ENCODE assay signal across 10 mouse cellular contexts in genomic region chr4:150011564-150012321, GRCm38 (mm10). TPM values are rescaled to one million over a fixed set of nuclear protein-coding genes. Genes with fewer than 3 reads are reported as not detected.
DNase-seq lines count a peak whose midpoint lies in the region; ATAC-seq and TF ChIP-seq lines count a peak whose summit lies in the region.
"Had no signal": no experiment of that assay in that cellular context is flagged by ENCODE, and none has a peak within 500 bp of the region (broad histone marks: within the 10 kb centered on the region; RNA-seq: fewer than 3 reads in every experiment).

No protein-coding gene starts in this region.

- H3K4me2 ChIP-seq in intestine, embryonic 15.5 days (replicated peaks) = no peak overlapping the region
- H3K4me2 ChIP-seq in intestine, postnatal 0 days (replicated peaks; ENCODE audit: low read depth) = no peak overlapping the region
- H3K4me2 ChIP-seq in CH12.LX (ENCODE audit: insufficient read depth, low read depth, poor library complexity, severe bottlenecking) (no peak overlapping the region), myocyte (ENCODE audit: low read depth) (peak overlapping the region; percentile 71)
- H3K4me2 ChIP-seq: limb, embryonic 13.5 days; midbrain, embryonic 15.5 days had no signal

- TF ChIP-seq POLR2A in CH12.LX (IDR thresholded peaks at IDR 0.05; ENCODE audit: low read depth, low read length) (no peak), myocyte (IDR thresholded peaks at IDR 0.05; ENCODE audit: insufficient read length, low read depth) (no peak)

- H3K79me2 ChIP-seq in CH12.LX (replicated peaks; ENCODE audit: control insufficient read depth, extremely low read depth, insufficient read depth, poor library complexity, severe bottlenecking) (no peaks in the 10 kb centered on the region; the same call in 1 of the 2 replicates), myocyte (ENCODE audit: control insufficient read depth, insufficient read depth) (peaks cover 13% of the 10 kb centered on the region)

- no peak for TF ChIP-seq RAD21 in CH12.LX (IDR thresholded peaks at IDR 0.05; ENCODE audit: low read depth, low read length)

- 0 out of 2 replicates have a peak overlapping the region, but pooled peaks have one; percentile 11 for H3K27ac ChIP-seq in intestine, embryonic 15.5 days
- H3K27ac ChIP-seq in intestine, postnatal 0 days (ENCODE audit: low read depth, low read length) = no peak overlapping the region; the same call in 1 of the 2 replicates
- no peak overlapping the region for H3K27ac ChIP-seq in CH12.LX (ENCODE audit: insufficient read depth, low read depth)
- H3K27ac ChIP-seq in brown adipose tissue, adult 24 weeks (replicated peaks; ENCODE audit: low read depth, low read length) = peak overlapping the region; percentile 50; the same call in 1 of the 2 replicates
- H3K27ac ChIP-seq: limb, embryonic 13.5 days; midbrain, embryonic 15.5 days had no signal

- no peaks in the 10 kb centered on the region for H3K27me3 ChIP-seq in intestine, embryonic 15.5 days (replicated peaks)
- H3K27me3 ChIP-seq in intestine, postnatal 0 days (replicated peaks; ENCODE audit: control insufficient read depth, insufficient read depth, low read length) = no peaks in the 10 kb centered on the region
- H3K27me3 ChIP-seq in CH12.LX (replicated peaks) (no peaks in the 10 kb centered on the region), myocyte (ENCODE audit: control insufficient read depth, insufficient read depth, insufficient read length) (no peaks in the 10 kb centered on the region)
- H3K27me3 ChIP-seq: limb, embryonic 13.5 days had no signal

- in situ Hi-C loops in CH12.LX (cut with MboI; ENCODE audit: low pct_ligation_motif_present, low pct_unique_long_range_greater_than_20kb, low sequenced_read_pairs) = no loop called here

- no peak overlapping the region for H3K4me3 ChIP-seq in intestine, embryonic 15.5 days (replicated peaks)
- H3K4me3 ChIP-seq in intestine, postnatal 0 days (ENCODE audit: low read depth, low read length) = no peak overlapping the region
- H3K4me3 ChIP-seq in CH12.LX (replicated peaks in 1 of 3; ENCODE audit: low read depth in 2 of 3, low read length in 2 of 3, poor library complexity in 1 of 3) (no peak overlapping the region), myocyte (no peak overlapping the region)
- no peak overlapping the region for H3K4me3 ChIP-seq in brown adipose tissue, adult 24 weeks (ENCODE audit: insufficient read depth, low read depth, low read length)
- H3K4me3 ChIP-seq: limb, embryonic 13.5 days; midbrain, embryonic 15.5 days had no signal

- ATAC-seq in intestine, embryonic 15.5 days = no peak
- no peak for ATAC-seq in intestine, postnatal 0 days
- no peak for ATAC-seq in granulocyte monocyte progenitor cell, adult 5-6 weeks (replicated peaks; ENCODE audit: poor library complexity, severe bottlenecking)
- ATAC-seq in monocyte, adult 5-6 weeks (replicated peaks; ENCODE audit: insufficient number of reproducible peaks, low FRiP score, low TSS enrichment, poor library complexity, severe bottlenecking) = no peak
- ATAC-seq: midbrain, embryonic 15.5 days had no signal

- no peak for TF ChIP-seq EP300 in CH12.LX (IDR thresholded peaks at IDR 0.05; ENCODE audit: low read length)

- TF ChIP-seq CTCF in intestine, postnatal 0 days (IDR thresholded peaks at IDR 0.05; ENCODE audit: low read depth) = no peak
- TF ChIP-seq CTCF in CH12.LX (conservative IDR thresholded peaks at IDR 0.05 in 1 of 2, IDR thresholded peaks at IDR 0.05 in 1 of 2; ENCODE audit: low read depth in 2 of 2, low read length in 2 of 2) = no peak

- 22% methylated on average over 10 of the region's 10 CpGs for WGBS in intestine, embryonic 15.5 days
- 30% methylated on average over 10 of the region's 10 CpGs for WGBS in intestine, postnatal 0 days

- no peak overlapping the region for H3K9ac ChIP-seq in intestine, embryonic 15.5 days
- H3K9ac ChIP-seq in intestine, postnatal 0 days (ENCODE audit: low read depth, low read length) = no peak overlapping the region
- no peak overlapping the region for H3K9ac ChIP-seq in CH12.LX (ENCODE audit: insufficient read depth, low read depth)
- H3K9ac ChIP-seq: limb, embryonic 13.5 days; midbrain, embryonic 15.5 days had no signal

- H3K36me3 ChIP-seq in intestine, embryonic 15.5 days = no peaks in the 10 kb centered on the region
- H3K36me3 ChIP-seq in intestine, postnatal 0 days (ENCODE audit: control insufficient read depth, insufficient read depth) = no peaks in the 10 kb centered on the region
- H3K36me3 ChIP-seq in CH12.LX (replicated peaks in 1 of 2; ENCODE audit: control insufficient read depth in 1 of 2, insufficient read depth in 1 of 2, low read length in 1 of 2) (no peaks in the 10 kb centered on the region), myocyte (ENCODE audit: control insufficient read depth, insufficient read depth) (no peaks in the 10 kb centered on the region)
- H3K36me3 ChIP-seq: limb, embryonic 13.5 days; midbrain, embryonic 15.5 days had no signal

- no peak overlapping the region for H3ac ChIP-seq in myocyte (ENCODE audit: control insufficient read depth, insufficient read length)

- DNase-seq in CH12.LX (ENCODE audit: extremely low read depth) = no peak
- DNase-seq: kidney, postnatal 4 days had no signal

- H3K9me3 ChIP-seq in intestine, embryonic 15.5 days = no peaks in the 10 kb centered on the region
- no peaks in the 10 kb centered on the region for H3K9me3 ChIP-seq in intestine, postnatal 0 days (ENCODE audit: control insufficient read depth)
- H3K9me3 ChIP-seq in CH12.LX (replicated peaks; ENCODE audit: low read length) = no peaks in the 10 kb centered on the region
- H3K9me3 ChIP-seq: limb, embryonic 13.5 days; midbrain, embryonic 15.5 days had no signal

- H3K4me1 ChIP-seq in intestine, embryonic 15.5 days (replicated peaks) = peaks cover 21% of the 10 kb centered on the region
- no peaks in the 10 kb centered on the region for H3K4me1 ChIP-seq in intestine, postnatal 0 days (replicated peaks; ENCODE audit: control insufficient read depth, insufficient read depth, low read length)
- peaks cover 8 to 45% of the 10 kb centered on the region in 2 experiments; a peak in 3 of 4 replicates for H3K4me1 ChIP-seq in CH12.LX (ENCODE audit: control insufficient read depth in 1 of 2, insufficient read depth in 2 of 2)
- peaks cover 2% of the 10 kb centered on the region for H3K4me1 ChIP-seq in brown adipose tissue, adult 24 weeks (ENCODE audit: control insufficient read depth, insufficient read depth, insufficient read length, low read length)

- dilution Hi-C loops in CH12.LX (cut with MboI; ENCODE audit: extremely low pct_ligation_motif_present, extremely low pct_unique_long_range_greater_than_20kb, low sequenced_read_pairs) = no loop called here

TF ChIP-seq in CH12.LX, 34 proteins besides CTCF, POLR2A, EP300 and RAD21:
- TF ChIP-seq ZC3H11A (IDR thresholded peaks at IDR 0.05; ENCODE audit: low read depth, low read length) (no peak), SIN3A (IDR thresholded peaks at IDR 0.05; ENCODE audit: low read length) (no peak), CHD2 (IDR thresholded peaks at IDR 0.05; ENCODE audit: low read length) (0 out of 2 replicates have a peak, but pooled peaks have one; percentile 15), ETS1 (conservative IDR thresholded peaks at IDR 0.05; ENCODE audit: low read depth, low read length) (no peak)

TF ChIP-seq in myocyte, 11 proteins besides CTCF, POLR2A, EP300 and RAD21:
- TF ChIP-seq USF1 (IDR thresholded peaks at IDR 0.05; ENCODE audit: low read depth) (no peak), TCF3 (IDR thresholded peaks at IDR 0.05; ENCODE audit: insufficient read length, low read depth) (no peak), MYOD1 (IDR thresholded peaks at IDR 0.05; ENCODE audit: control insufficient read depth in 1 of 3, insufficient read length in 2 of 3, low read depth in 2 of 3) (peak; percentile 62 to 85 (median 72)), TCF12 (IDR thresholded peaks at IDR 0.05; ENCODE audit: insufficient read depth, poor library complexity, severe bottlenecking) (peak; percentile 8), POLR2AphosphoS2 (IDR thresholded peaks at IDR 0.05; ENCODE audit: insufficient read length, low read depth) (no peak), MYOG (IDR thresholded peaks at IDR 0.05; ENCODE audit: control insufficient read depth in 1 of 3, insufficient read depth in 1 of 3, insufficient read length in 2 of 3, low read depth in 2 of 3) (peak in 2 of 3 experiments; percentile 53 to 64), E2F4 (IDR thresholded peaks at IDR 0.05; ENCODE audit: insufficient read depth) (no peak), SRF (IDR thresholded peaks at IDR 0.05; ENCODE audit: control insufficient read depth, insufficient read length, low read depth) (no peak)

RNA-seq across cellular contexts. Expression of gene H6pd, which starts 2.9 kb away (rescaled TPM):
- 22.2 and 24.0 TPM in 2 replicates for polyA plus RNA-seq in intestine, embryonic 15.5 days (2015; fragmentation: Nextera tagmentation; extraction: Ambion mirVana)
- 33.1 and 37.5 TPM in 2 replicates for polyA plus RNA-seq in intestine, postnatal 0 days (2015; fragmentation: Nextera tagmentation; extraction: Ambion mirVana)
- total RNA-seq in CH12.LX (2012; rRNA removed) = 25.1 and 25.3 TPM in 2 replicates
- 13.2 and 17.7 TPM in 2 replicates for total RNA-seq in CH12.LX (2014; rRNA removed)
- 36.2 and 38.5 TPM in 2 replicates for polyA plus RNA-seq in CH12.LX (2012; ENCODE audit: insufficient read length, low read depth)
- 66.4 and 85.8 TPM in 2 replicates for polyA plus RNA-seq in brown adipose tissue, adult 24 weeks (2012; ENCODE audit: insufficient read depth, insufficient read length, missing spikeins)
- polyA plus RNA-seq in myocyte (2012; fragmentation: generic; extraction: Trizol) = 21.8 TPM
- total RNA-seq in granulocyte monocyte progenitor cell, adult 5-6 weeks (2014; fragmentation: Nextera tagmentation) = 15.3 and 18.1 TPM in 2 replicates
- 27.5 and 28.8 TPM in 2 replicates for total RNA-seq in granulocyte monocyte progenitor cell, adult 5-6 weeks (2017)
- 19.1 to 35.1 TPM (median 21.1 TPM) in 3 replicates for total RNA-seq in monocyte, adult 5-6 weeks (2017)

RNA-seq across cellular contexts. Expression of gene Spsb1, which starts 56.9 kb away (rescaled TPM):
- polyA plus RNA-seq in intestine, embryonic 15.5 days (2015; fragmentation: Nextera tagmentation; extraction: Ambion mirVana) = 17.0 and 18.2 TPM in 2 replicates
- polyA plus RNA-seq in intestine, postnatal 0 days (2015; fragmentation: Nextera tagmentation; extraction: Ambion mirVana) = 26.4 and 26.5 TPM in 2 replicates
- 0.04 and 0.34 TPM in 2 replicates for total RNA-seq in CH12.LX (2012; rRNA removed)
- 0.07 and 0.16 TPM in 2 replicates for total RNA-seq in CH12.LX (2014; rRNA removed)
- polyA plus RNA-seq in CH12.LX (2012; ENCODE audit: insufficient read length, low read depth) = 0.16 and 0.19 TPM in 2 replicates
- polyA plus RNA-seq in brown adipose tissue, adult 24 weeks (2012; ENCODE audit: insufficient read depth, insufficient read length, missing spikeins) = 24.3 and 32.5 TPM in 2 replicates
- 22.6 TPM for polyA plus RNA-seq in myocyte (2012; fragmentation: generic; extraction: Trizol)
- not detected in 2 replicates for total RNA-seq in granulocyte monocyte progenitor cell, adult 5-6 weeks (2014; fragmentation: Nextera tagmentation)
- not detected in 2 replicates for total RNA-seq in granulocyte monocyte progenitor cell, adult 5-6 weeks (2017)
- total RNA-seq in monocyte, adult 5-6 weeks (2017) = 0.39 TPM in 1 of 3 replicates, not detected in the others

Comparison
In these comparisons a context has a peak if more than half of its experiments do, and no peak if none do; other contexts are left out.
1. H3K27ac ChIP-seq: peak in intestine, embryonic 15.5 days (single experiment) and brown adipose tissue, adult 24 weeks (single experiment); none in intestine, postnatal 0 days (single experiment) and CH12.LX (single experiment).
2. RNA of gene Spsb1, which starts 56.9 kb away (polyA plus RNA-seq): 24.3 to 32.5 TPM in brown adipose tissue, adult 24 weeks, 26.4 to 26.5 TPM in intestine, postnatal 0 days, 22.6 TPM in myocyte (single experiment) and 17.0 to 18.2 TPM in intestine, embryonic 15.5 days; 0.16 to 0.19 TPM in CH12.LX; every median in the first group is over 10 times any median in the second.